Mouse (Mus musculus): ENCODE data around the gene Ccdc190. TPM values are rescaled to one million over a fixed set of nuclear protein-coding genes. Genes with fewer than 3 reads are reported as not detected.
A peak's percentile ranks its signal among the peaks of the same experiment; 100 is the strongest.

The Ccdc190 gene
- polyA plus RNA-seq, 1 experiment from 2014 or later, result 0.81 TPM

DNA sequence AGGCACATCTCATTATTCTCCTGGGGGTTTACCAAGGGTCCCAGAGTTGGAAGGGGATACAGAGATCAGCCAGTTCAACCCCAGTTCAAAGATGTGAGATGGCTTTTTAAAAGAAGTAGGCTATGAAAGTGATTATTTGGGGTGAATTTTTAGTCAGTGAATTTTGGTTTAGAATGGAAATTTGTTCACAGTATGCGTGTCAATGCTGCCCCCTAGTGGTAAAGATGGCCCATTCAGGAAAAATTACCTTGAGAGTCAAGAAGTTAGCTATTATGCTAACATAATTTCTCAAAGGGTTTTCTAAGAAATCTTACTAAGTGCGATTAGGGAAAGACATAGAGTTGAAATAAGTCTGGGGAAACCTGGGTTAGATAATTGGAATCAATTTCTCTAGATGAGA, 10.9 kb downstream of the Ccdc190 start:
- WGBS, result 9% methylated on average over 2 of the region's 2 CpGs
- H3K9me3 ChIP-seq (replicated peaks), result no peaks in the 10 kb centered on the region
- H3K27me3 ChIP-seq, result no peaks in the 10 kb centered on the region
- H3K4me3 ChIP-seq, result no peak overlapping the region
- ATAC-seq, result no peak
- H3K27ac ChIP-seq, result no peak overlapping the region
- peaks cover 5% of the 10 kb centered on the region; the same call in 1 of the 2 replicates for H3K4me1 ChIP-seq
- H3K9ac ChIP-seq, result no peak overlapping the region
- H3K36me3 ChIP-seq (ENCODE audit: poor library complexity, severe bottlenecking), result no peaks in the 10 kb centered on the region
- H3K4me2 ChIP-seq, result no peak overlapping the region

DNA sequence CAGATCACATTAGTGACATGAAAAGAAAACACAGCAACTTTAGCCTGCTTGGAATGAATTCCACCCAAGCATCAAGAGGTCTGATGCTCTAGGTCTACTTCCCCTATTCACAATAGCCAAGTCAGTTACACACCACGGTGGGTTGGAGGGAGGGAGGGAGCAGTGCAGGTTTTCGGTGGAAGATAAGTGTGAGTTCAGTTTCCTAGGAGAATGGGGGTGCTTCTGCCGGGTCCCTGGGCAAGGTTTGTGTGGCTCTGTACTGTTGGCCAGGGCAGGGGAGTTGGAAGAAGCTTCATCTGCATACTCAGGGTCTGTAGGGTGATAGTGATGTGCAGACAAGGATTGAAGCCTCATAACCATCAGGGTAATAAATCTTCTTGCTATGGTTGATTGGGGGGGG, 17.6 kb downstream of the Ccdc190 start:
- Histone ChIP-seq H3K4me2 (no peak overlapping the region), H3K36me3 (ENCODE audit: poor library complexity, severe bottlenecking) (peaks cover 10% of the 10 kb centered on the region), H3K4me3 (no peak overlapping the region), H3K4me1 (no peaks in the 10 kb centered on the region), H3K27me3 (no peaks in the 10 kb centered on the region), H3K9ac (no peak overlapping the region), H3K9me3 (replicated peaks) (no peaks in the 10 kb centered on the region), H3K27ac (no peak overlapping the region)
- no peak for ATAC-seq
- whole genome bisulfite sequencing, result 76% methylated on average over 3 of the region's 3 CpGs

DNA sequence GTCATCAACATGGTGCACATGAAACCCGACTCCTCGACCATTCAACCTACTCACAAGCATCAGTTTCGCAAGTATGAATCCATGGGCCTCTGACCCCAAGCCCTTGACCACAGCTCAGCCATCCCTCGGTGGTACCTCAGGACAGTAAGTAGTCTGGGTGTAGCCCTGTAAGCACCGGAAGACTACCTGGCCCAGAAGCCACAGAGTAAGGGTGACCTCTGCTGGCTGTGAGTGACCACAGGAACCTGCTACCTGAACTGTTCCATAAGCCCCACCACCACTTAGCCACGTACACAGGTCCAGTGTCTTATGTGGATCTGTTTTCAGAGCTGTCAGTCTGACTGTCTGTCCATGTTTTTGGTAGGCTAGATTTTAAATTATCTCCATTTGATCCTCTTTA, 19.2 kb downstream of the Ccdc190 start:
- 83% methylated on average over 6 of the region's 6 CpGs for WGBS
- no peak overlapping the region for H3K4me3 ChIP-seq
- peaks cover 25% of the 10 kb centered on the region for H3K36me3 ChIP-seq (ENCODE audit: poor library complexity, severe bottlenecking)
- H3K27me3 ChIP-seq, result no peaks in the 10 kb centered on the region
- H3K27ac ChIP-seq, result no peak overlapping the region
- no peaks in the 10 kb centered on the region for H3K4me1 ChIP-seq
- no peak overlapping the region for H3K4me2 ChIP-seq
- no peaks in the 10 kb centered on the region for H3K9me3 ChIP-seq (replicated peaks)
- no peak overlapping the region for H3K9ac ChIP-seq
- no peak for ATAC-seq

DNA sequence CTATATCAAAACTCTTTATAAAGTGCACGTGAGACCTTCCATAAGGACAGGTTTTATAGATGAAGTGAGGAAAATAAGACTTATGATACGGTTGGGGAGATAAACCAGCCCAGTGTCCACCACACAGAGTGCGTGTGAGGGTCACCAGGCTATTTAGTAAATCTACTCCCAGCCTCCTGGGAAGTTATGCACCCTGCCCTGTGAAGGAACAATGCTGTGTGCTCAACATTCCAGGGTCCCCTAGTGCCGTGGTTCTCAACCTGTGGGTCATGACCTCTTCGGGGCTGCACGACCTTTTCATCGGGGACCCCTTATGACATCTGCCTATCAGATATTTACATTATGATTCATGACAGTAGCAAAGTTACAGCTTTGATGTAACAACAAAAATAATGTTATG, 19.8 kb downstream of the Ccdc190 start:
- Histone ChIP-seq H3K4me3 (no peak overlapping the region), H3K36me3 (ENCODE audit: poor library complexity, severe bottlenecking) (peaks cover 31% of the 10 kb centered on the region), H3K9ac (no peak overlapping the region), H3K27ac (no peak overlapping the region), H3K27me3 (no peaks in the 10 kb centered on the region), H3K4me2 (no peak overlapping the region), H3K9me3 (replicated peaks) (no peaks in the 10 kb centered on the region), H3K4me1 (no peaks in the 10 kb centered on the region)
- ATAC-seq, result no peak
- 91% methylated on average over 7 of the region's 7 CpGs for WGBS

DNA sequence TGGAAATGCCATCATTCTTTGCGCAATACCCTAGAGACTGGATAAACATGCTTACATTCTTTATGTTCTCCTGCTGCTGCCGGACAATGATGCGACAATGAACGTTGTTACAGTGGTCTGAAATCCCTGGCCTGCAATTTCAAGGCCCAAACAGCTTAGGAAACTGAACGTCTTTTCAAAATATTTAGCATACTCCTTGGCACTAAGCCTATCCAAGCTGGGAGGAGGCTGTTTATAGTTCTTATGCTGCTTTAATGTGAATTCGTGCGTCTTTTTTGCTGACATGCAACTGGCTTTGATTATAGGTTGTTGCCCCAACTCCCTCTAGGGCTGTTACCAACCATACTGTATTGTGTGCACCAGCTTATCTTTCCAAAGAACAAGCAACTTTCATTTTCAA, 20.4 kb downstream of the Ccdc190 start:
- no peak overlapping the region for H3K27ac ChIP-seq
- H3K9me3 ChIP-seq (replicated peaks), result no peaks in the 10 kb centered on the region
- no peak overlapping the region for H3K4me2 ChIP-seq
- H3K4me3 ChIP-seq, result no peak overlapping the region
- no peak overlapping the region for H3K9ac ChIP-seq
- H3K4me1 ChIP-seq, result no peaks in the 10 kb centered on the region
- no peak for ATAC-seq
- peaks cover 37% of the 10 kb centered on the region for H3K36me3 ChIP-seq (ENCODE audit: poor library complexity, severe bottlenecking)
- H3K27me3 ChIP-seq, result no peaks in the 10 kb centered on the region
- 85% methylated on average over 7 of the region's 7 CpGs for WGBS

DNA sequence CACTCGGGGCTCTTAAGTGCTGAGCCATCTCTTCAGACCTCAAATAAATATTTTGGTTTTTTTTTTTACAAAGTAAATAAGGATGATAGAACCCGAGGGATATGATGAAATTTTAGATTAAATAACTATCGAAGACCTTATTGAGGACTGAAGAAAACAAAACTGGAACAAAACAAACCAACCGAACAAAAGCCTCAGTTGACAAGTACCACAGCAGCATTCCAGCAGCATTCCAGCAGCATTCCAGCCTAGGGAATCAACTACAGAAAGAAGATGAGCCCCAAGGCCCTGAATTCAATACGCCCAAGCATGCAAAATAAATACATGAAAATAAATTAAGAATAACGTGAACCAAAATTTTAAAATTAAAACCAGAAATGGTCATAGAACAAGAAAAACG, 21.5 kb downstream of the Ccdc190 start:
- no peak overlapping the region for H3K4me3 ChIP-seq
- H3K27ac ChIP-seq, result no peak overlapping the region
- 83% methylated on average over 7 of the region's 7 CpGs for WGBS
- no peaks in the 10 kb centered on the region for H3K9me3 ChIP-seq (replicated peaks)
- no peak for ATAC-seq
- peaks cover 46% of the 10 kb centered on the region for H3K36me3 ChIP-seq (ENCODE audit: poor library complexity, severe bottlenecking)
- H3K4me2 ChIP-seq, result no peak overlapping the region
- no peak overlapping the region for H3K9ac ChIP-seq
- no peaks in the 10 kb centered on the region for H3K4me1 ChIP-seq
- no peaks in the 10 kb centered on the region for H3K27me3 ChIP-seq

DNA sequence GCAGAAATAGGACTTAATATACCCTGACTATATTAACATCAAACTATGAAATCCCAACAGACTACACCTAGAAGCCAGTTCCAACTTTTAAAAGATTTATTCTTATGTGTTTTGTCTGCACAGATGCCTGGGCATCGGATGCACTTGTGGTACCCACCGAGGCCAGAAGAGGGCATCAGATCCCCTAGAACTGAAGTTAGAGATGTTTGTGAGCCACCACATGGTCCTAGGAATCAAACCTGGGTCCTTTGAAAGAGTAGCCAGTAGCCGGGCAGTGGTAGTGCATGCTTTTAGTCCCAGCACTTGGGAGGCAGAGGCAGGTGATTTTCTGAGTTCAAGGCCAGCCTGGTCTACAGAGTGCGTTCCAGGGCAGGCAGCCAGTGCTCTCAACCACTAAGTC, 22.2 kb downstream of the Ccdc190 start:
- H3K27me3 ChIP-seq, result no peaks in the 10 kb centered on the region
- H3K4me2 ChIP-seq, result no peak overlapping the region
- H3K36me3 ChIP-seq (ENCODE audit: poor library complexity, severe bottlenecking), result peaks cover 52% of the 10 kb centered on the region
- 93% methylated on average over 4 of the region's 4 CpGs for WGBS
- no peak overlapping the region for H3K4me3 ChIP-seq
- no peak for ATAC-seq
- H3K9ac ChIP-seq, result no peak overlapping the region
- H3K4me1 ChIP-seq, result no peaks in the 10 kb centered on the region
- no peaks in the 10 kb centered on the region for H3K9me3 ChIP-seq (replicated peaks)
- no peak overlapping the region for H3K27ac ChIP-seq

DNA sequence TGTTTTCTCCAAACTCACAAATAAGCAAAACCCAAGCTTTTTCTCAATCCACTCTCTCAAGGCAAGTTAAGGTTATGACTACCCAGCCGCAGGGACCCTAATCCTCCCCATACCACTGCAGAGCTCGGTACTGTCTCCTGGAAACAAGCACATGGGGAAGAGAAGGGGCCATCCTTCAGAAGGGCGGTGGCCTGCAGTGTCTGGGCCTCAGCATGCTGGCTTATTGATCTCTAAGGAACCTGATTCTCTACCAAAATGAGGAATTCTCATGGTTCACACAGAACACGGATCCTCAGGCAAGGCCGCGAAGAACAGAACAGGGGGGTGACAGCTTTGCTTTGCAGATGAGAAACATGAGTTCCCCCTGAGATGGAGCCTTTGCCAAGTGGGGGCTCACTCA, 23.1 kb downstream of the Ccdc190 start:
- no peak overlapping the region for H3K4me3 ChIP-seq
- no peak for ATAC-seq
- whole genome bisulfite sequencing, result 94% methylated on average over 6 of the region's 6 CpGs

DNA sequence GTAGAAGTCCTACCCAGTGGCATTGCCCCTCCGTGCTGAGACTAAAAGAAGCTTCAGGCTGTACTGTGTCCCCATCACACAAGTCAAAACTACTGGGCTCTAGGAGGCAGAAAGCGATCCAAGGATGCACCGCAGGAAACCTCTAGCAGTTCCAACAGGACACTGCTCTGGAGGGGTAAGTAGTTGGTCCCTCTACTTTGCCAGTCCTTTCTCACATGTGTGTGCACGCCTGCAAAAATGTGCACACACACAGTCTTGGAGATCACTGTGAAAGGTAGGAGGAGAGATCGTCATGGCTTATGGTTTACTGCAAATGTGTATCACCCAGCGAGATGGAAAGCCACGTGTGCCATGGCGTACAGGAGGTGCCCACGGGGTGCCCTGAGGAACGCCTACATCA, 24.2 kb downstream of the Ccdc190 start:
- Histone ChIP-seq H3K4me1 (no peaks in the 10 kb centered on the region), H3K27me3 (no peaks in the 10 kb centered on the region), H3K27ac (no peak overlapping the region), H3K9ac (no peak overlapping the region), H3K9me3 (replicated peaks) (no peaks in the 10 kb centered on the region), H3K4me3 (no peak overlapping the region), H3K36me3 (ENCODE audit: poor library complexity, severe bottlenecking) (peaks cover 69% of the 10 kb centered on the region), H3K4me2 (no peak overlapping the region)
- 95% methylated on average over 10 of the region's 10 CpGs for WGBS
- no peak for ATAC-seq

More for the DNA sequence above, 23.1 kb downstream of the Ccdc190 start:
- no peaks in the 10 kb centered on the region for H3K27me3 ChIP-seq
- H3K27ac ChIP-seq, result no peak overlapping the region
- no peaks in the 10 kb centered on the region for H3K9me3 ChIP-seq (replicated peaks)
- H3K4me1 ChIP-seq, result no peaks in the 10 kb centered on the region
- H3K4me2 ChIP-seq, result no peak overlapping the region
- H3K9ac ChIP-seq, result no peak overlapping the region
- peaks cover 62% of the 10 kb centered on the region for H3K36me3 ChIP-seq (ENCODE audit: poor library complexity, severe bottlenecking)

DNA sequence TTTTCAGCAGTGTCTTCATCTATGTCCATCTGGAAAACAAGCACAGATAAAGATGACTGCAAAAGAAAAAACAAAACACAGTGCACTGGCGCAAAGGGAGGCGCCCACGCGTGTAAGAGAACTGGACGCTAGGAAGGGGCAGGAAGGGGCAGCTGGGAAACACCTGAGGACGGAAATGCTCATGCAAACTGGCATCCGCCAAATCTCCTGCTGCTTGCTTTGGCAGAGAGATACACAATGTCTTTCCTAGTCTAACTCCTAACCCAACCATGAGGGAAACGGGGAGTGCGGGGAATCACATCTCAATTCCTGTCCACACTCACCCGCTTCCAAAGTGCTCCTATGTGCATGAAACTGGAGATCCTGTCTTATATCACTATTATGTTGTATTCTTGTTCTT, 24.7 kb downstream of the Ccdc190 start:
- WGBS, result 97% methylated on average over 10 of the region's 10 CpGs
- Histone ChIP-seq H3K36me3 (ENCODE audit: poor library complexity, severe bottlenecking) (peaks cover 74% of the 10 kb centered on the region), H3K9me3 (replicated peaks) (no peaks in the 10 kb centered on the region), H3K4me1 (no peaks in the 10 kb centered on the region), H3K27ac (no peak overlapping the region), H3K4me2 (no peak overlapping the region), H3K9ac (no peak overlapping the region), H3K27me3 (no peaks in the 10 kb centered on the region), H3K4me3 (no peak overlapping the region)
- no peak for ATAC-seq

DNA sequence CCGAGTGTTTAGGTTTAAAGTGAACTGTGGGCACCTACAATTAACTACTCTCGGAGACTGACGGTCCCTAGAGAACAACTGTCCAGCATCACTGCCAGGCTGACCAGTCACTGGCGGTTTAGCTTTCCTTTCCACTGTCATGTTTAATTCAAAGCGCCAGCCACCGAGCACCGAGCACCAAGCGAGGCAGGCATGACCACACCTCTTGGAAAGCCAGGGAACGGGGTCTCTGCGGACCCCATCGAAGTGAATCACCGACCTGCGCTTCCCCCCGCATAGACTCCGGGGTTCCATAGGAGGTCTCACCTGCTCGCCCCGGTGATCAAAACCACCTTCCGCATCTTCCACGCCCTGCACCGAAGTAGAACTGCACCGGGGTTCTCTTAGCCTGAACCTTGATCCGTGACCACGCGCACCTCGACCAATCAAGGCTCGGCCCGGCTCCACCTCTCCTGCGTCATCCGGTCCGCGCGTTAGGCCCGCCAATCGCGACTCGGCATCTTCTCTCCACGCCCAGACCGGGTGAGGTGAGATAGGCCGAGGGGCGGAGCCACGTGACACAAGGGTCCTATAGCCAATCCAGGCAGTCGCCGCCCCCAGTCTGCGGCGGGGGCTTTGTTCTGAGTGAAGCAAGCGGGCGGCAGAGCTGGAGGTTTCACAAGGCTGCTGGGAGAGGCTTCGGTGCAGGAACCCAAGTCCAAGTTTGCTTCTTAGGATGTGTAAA, 40.5 kb downstream of the Ccdc190 start, which contains the start of gene Hsd17b7:
Gene Hsd17b7 (minus strand): TSS at position 450 of the 724 bp plus-strand sequence.
- H3K27ac ChIP-seq, result peak within 1 kb of the TSS; percentile 55
- under 1% methylated on average over 48 of the region's 48 CpGs for WGBS
- H3K36me3 ChIP-seq (ENCODE audit: poor library complexity, severe bottlenecking), result peaks cover 26% of the 10 kb centered on the region
- H3K27me3 ChIP-seq, result no peaks in the 10 kb centered on the region
- H3K9me3 ChIP-seq (replicated peaks), result no peaks in the 10 kb centered on the region
- ATAC-seq, result peak; percentile 100
- peaks cover 19% of the 10 kb centered on the region for H3K4me1 ChIP-seq
- H3K4me2 ChIP-seq, result peak within 1 kb of the TSS; percentile 75
- peak within 1 kb of the TSS; percentile 61 for H3K4me3 ChIP-seq
- H3K9ac ChIP-seq, result peak within 1 kb of the TSS; percentile 61

DNA sequence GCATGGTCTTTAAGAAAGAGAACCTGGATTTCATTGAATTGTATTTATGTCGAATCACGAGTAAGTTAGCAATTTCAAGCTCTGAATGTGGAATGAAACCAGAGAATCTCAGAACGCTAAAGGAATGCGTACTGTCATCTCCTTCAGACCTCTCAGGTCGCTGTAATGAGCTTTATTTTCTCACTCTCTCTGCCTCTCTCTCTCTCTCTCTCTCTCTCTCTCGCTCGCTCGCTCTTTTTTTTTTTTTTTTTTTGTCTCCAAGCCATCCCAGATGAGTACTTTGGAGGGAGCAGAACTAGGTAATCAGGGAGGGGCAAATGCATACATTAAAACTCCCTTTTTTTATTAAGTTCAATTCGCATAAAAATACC, 41.1 kb downstream of the Ccdc190 start:
- no peaks in the 10 kb centered on the region for H3K27me3 ChIP-seq
- under 1% methylated on average over 8 of the region's 9 CpGs for WGBS
- peak overlapping the region; percentile 55 for H3K27ac ChIP-seq
- H3K36me3 ChIP-seq (ENCODE audit: poor library complexity, severe bottlenecking), result peaks cover 21% of the 10 kb centered on the region
- H3K9ac ChIP-seq, result peak overlapping the region; percentile 61
- ATAC-seq, result peak; percentile 62
- H3K4me1 ChIP-seq, result peaks cover 19% of the 10 kb centered on the region
- H3K4me2 ChIP-seq, result peak overlapping the region; percentile 75
- H3K4me3 ChIP-seq, result peak overlapping the region; percentile 61
- no peaks in the 10 kb centered on the region for H3K9me3 ChIP-seq (replicated peaks)

DNA sequence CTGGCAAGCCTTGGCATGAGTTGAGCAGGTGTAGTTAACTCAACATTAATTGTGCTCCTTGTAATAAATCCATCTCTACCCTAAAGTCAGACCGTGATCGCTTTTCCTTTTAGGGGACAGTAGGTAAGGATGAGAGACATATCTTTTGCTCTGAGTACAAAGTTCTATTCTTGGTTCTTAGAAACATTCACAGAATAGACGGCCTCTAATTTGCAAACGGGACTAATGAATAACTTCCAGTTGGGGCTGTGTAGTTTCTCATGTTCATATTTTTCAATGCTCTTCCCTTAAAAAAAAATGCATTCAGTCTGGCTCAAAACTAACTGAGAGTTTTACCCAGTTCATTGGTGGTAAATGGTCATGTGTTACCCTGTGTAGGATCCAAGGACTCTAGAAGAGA, 42.5 kb downstream of the Ccdc190 start:
- H3K4me2 ChIP-seq, result no peak overlapping the region
- H3K4me1 ChIP-seq, result peaks cover 19% of the 10 kb centered on the region
- H3K27ac ChIP-seq, result no peak overlapping the region
- no peaks in the 10 kb centered on the region for H3K27me3 ChIP-seq
- 94% methylated on average over 4 of the region's 4 CpGs for WGBS
- H3K9ac ChIP-seq, result no peak overlapping the region
- no peak overlapping the region for H3K4me3 ChIP-seq
- no peak for ATAC-seq
- peaks cover 6% of the 10 kb centered on the region for H3K36me3 ChIP-seq (ENCODE audit: poor library complexity, severe bottlenecking)
- H3K9me3 ChIP-seq (replicated peaks), result no peaks in the 10 kb centered on the region

All from forebrain, embryonic 13.5 days (tissue).